Mouse (Mus musculus): ENCODE results near the gene Ppm1h.
A peak's percentile ranks its signal among the peaks of the same experiment; 100 is the strongest.

Gene Ppm1h

GRCm38 (mm10) chr10:122770337-122770736 lies 91.8 kb downstream of the Ppm1h start:
- no peak for DNase-seq (ENCODE audit: low read depth)

- no peak for DNase-seq (ENCODE audit: low read depth)
Measured at GRCm38 (mm10) chr10:122770987-122771386, 92.4 kb downstream of the Ppm1h start.

DNA sequence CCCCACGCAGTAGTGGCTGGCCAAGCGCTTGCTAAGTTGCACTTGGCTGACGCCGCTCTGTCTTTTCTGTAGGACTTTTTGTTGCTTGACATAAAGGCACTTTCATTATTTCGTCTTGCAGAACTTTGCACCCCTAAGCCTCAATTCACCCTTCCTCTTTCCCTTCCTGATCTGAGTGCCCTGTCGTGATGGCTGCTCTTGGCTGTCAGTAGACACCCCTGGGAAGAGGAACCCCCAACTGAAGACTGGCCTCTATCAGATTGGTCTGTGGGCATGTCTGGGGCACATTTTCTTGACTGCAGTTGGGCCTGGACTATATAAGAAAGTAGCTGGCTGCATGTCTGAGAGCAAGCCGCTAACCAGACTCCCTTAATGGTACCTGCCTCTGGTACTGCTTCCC lies 95.6 kb downstream of the Ppm1h start:
- no peak for DNase-seq (ENCODE audit: low read depth)

- no peak for DNase-seq (ENCODE audit: low read depth)
Measured at GRCm38 (mm10) chr10:122777436-122777835, 98.9 kb downstream of the Ppm1h start.

DNA sequence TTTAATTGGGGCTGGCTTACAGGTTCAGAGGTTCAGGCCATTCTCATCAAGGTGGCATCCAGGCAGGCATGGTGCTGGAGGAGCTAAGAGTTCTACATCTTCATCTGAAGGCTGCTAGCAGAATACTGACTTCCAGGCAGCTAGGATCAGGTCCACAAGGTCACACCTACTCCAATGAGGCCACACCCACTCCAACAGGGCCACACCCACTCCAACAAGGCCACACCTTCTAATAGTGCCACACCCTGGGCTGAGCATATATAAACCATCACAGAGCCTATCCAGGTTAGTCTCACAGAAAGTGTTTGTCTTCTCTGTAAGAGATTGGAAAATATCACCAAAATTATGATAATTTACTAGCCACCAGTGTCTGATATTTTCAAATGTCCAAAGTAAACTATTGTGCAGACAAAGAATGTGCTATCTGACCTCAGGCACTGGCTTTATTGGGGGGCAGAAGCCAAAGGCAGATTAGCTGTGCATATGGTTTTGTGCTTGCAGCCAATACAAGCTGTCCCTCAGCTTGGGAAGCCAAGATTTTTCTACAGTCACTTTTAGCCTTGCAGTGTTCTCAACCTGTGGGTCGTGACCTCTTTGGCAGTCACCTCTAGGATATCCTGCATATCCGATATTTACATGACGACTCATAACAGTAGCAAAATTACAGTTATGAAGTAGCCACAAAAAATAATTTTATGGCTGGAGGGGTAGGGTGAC lies 99.5 kb downstream of the Ppm1h start:
- DNase-seq (ENCODE audit: low read depth): no peak

- DNase-seq (ENCODE audit: low read depth): no peak
Measured at GRCm38 (mm10) chr10:122779351-122779750, 100.8 kb downstream of the Ppm1h start.

DNA sequence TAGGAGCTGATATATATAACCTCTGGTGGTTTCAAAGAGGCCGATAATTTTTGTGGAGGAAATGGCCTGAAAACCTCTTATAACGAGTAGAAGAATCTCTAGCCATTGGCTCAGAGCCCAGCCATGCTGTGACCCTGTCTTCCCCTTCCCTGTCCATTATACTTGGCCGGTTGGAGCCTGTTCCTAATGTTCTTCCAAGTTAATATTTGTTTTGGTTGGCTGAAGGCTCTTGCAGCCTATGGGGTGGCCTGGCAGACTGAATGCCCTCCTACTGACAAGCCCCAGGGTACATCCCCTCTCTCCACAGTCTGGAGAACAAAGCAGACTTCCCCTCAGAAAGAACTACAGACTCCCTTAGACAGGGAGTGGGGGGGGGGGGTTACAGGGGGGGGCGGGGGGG lies 104.2 kb downstream of the Ppm1h start:
- no peak for DNase-seq (ENCODE audit: low read depth)

GRCm38 (mm10) chr10:122789648-122790170 lies 111.1 kb downstream of the Ppm1h start:
- DNase-seq (ENCODE audit: low read depth): no peak

GRCm38 (mm10) chr10:122792021-122792966 lies 113.7 kb downstream of the Ppm1h start:
- peak; percentile 56 for DNase-seq (ENCODE audit: low read depth)

GRCm38 (mm10) chr10:122793193-122793592 lies 114.6 kb downstream of the Ppm1h start:
- DNase-seq (ENCODE audit: low read depth): no peak

DNA sequence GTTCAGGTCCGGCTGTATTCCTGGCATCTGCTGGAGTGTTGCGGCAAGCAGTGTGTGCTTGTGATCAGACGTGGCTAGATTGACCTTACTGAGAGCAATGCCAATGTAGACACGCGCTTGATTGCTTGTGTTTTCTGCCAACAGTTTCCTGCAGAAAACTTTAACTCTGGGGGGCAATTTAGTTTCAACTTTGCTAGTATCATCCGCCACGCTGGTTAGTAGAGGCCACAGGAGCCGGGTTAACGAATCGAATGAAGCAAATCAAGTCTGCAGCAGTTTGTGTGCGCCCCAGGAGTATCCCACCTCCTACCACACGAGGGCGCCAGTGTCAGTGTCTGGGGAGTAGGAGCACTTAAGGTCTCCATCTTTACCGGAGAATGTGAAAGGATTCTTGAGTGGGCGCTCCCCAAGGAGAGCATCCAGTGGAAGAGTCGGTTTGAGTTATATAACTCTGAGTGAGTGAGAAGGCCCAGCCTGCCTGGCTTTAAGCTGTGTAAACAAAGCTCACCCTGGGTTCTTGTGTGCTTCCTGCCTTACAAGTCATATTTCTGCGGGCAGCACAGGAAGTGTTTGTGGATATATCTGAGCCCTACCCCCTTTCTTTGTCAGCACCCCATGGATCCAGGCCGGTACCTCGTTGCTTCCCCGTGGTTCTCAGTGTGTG lies 115.8 kb downstream of the Ppm1h start:
- DNase-seq (ENCODE audit: low read depth): peak; percentile 95

DNA sequence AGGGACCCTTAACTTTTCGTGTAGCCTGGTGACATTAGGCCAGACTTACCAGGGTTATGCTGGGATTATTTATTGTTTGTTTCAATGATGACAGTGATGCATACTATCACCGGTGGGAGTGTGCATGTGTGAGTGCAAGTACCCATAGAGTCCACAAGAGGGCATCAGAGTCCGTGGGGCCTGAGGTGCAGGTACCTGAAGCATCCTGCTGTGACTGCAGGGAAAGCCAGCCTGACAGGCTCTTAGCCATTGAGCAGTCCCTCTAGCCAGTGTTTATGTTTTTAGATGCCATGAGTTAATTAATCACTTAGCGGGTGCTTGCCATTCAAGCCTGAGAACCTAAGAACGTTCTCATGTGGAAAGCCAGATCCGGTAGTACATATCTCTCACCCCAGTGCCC lies 119.4 kb downstream of the Ppm1h start:
- peak; percentile 36 for DNase-seq (ENCODE audit: low read depth)

- peak; percentile 95 for DNase-seq (ENCODE audit: low read depth)
Measured at GRCm38 (mm10) chr10:122800003-122800731, 121.6 kb downstream of the Ppm1h start.

- DNase-seq (ENCODE audit: low read depth): no peak
Measured at GRCm38 (mm10) chr10:122800732-122801110, 122.2 kb downstream of the Ppm1h start.

DNA sequence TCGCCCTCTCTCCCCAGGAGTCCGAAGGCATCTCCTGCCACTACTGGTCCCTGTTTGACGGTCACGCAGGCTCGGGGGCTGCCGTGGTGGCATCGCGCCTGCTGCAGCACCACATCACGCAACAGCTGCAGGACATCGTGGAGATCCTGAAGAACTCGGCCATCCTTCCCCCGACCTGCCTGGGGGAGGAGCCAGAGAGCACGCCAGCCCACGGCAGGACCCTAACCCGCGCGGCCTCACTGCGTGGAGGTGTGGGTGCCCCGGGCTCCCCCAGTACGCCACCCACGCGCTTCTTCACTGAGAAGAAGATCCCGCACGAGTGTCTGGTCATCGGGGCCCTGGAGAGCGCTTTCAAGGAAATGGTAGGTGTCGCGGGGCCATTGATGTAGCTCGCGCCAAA lies 123.7 kb downstream of the Ppm1h start:
- no peak for DNase-seq (ENCODE audit: low read depth)

- no peak for DNase-seq (ENCODE audit: low read depth)
Measured at GRCm38 (mm10) chr10:122802901-122803300, 124.3 kb downstream of the Ppm1h start.

DNA sequence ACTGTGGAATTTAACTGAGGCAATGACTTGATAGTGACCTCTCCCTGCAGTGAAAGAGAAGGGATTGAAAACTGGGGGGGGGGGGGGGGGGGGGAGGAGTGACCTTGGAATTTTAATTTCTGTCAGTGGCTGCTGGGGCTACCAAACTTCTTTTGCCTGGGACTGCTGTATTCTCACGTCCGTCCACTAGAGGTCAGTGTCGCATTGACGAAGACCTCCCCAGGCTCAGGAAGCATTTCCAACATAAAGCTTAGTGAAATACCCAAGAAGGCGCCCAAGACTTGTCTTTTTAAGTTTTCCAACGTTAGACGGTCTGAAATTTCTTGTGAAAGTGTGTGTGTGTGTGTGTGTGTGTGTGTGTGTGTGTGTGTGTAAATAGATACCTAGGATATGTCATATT lies 125.3 kb downstream of the Ppm1h start:
- peak; percentile 84 for DNase-seq (ENCODE audit: low read depth)

GRCm38 (mm10) chr10:122805866-122806265 lies 127.3 kb downstream of the Ppm1h start:
- DNase-seq (ENCODE audit: low read depth): no peak

DNA sequence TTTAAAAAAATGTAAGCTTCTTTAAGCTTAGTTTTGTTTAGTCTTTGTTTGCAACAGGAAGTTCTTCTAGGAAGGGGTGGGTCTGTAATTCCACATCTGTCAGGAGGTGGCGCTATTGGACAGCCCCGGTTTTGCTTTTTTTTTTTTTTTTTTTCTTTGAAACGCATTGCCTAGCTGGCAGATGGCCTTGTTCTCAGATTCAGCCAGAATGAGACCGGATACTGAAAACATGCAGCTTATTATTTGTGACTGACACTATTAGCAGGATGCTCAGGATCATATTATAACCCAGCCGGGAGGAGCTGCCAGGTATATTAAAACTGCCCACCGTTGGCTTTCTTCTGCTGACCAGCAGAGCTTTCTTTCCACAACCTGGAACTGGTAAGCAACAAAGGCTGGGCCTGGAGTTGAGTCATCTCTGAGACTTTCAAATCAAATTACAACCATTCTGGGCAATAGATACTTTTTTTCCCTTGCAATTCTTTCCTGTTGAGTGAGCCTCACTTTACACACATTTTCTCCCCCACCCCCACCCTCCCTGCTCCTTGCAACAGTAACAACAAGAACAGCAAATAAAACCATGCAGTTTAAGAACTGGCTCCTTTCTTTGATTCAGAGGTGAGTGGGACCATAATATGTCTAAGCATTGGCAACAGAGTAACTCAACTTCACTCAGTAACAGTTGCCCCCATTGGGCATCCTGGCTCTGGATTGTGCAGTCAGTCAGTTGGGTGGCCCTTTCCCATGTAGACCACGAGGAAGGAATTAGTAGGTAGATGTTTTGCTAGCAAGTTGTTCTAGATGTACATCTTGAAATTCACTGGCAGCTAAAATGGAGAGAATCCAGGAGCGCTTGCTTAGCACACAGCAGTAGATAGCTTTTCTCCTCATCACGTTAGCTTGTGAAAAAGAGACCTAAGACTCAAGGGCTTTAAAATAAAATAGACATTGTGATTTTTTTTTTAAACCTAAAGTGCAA lies 128.9 kb downstream of the Ppm1h start:
- peak; percentile 91 for DNase-seq (ENCODE audit: low read depth)

GRCm38 (mm10) chr10:122808186-122808585 lies 129.6 kb downstream of the Ppm1h start:
- no peak for DNase-seq (ENCODE audit: low read depth)

Measured in 416B (cell line).